Mouse (Mus musculus) spleen, adult 2 months (tissue): ENCODE results near the gene Taf15.

Experiments used
- CTCF ChIP-seq: fragments of 200-500 bp; IDR thresholded peaks from 2 replicates; pipeline ENCODE4 v1.5.1; 2011; ENCODE audit warnings: mild to moderate bottlenecking, inconsistent platforms; ENCODE audit not compliant: insufficient read depth, insufficient read length, insufficient replicate concordance; ENCODE audit errors: extremely low read depth
- POLR2A ChIP-seq: fragments of 200-500 bp; IDR thresholded peaks from 2 replicates; pipeline ENCODE4 v1.6.1; 2011; ENCODE audit warnings: low read depth, low read length, inconsistent platforms

DNA sequence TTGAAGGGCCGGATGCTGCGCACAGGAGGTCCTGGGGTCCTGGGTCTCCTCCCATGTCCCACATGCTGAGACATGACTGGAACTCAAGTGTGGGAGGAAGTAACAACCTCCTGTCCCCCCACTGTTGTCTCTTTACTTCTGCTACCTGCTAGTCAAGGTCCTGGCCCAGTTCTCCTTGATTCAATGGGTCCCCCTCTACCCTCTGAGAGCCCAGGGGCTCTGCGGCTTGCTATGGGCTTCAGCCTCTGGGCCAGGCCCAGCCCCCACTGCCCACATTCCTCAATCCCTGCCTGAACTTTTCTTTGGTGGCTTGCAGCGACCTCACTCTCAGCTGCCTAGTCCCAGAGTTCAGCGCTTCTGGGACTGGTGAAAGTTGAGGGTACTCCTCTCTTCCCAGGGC is 43.5 kb upstream of the Taf15 start, which contains the start of gene Gas2l2:
- no peak for TF ChIP-seq CTCF
- no peak for TF ChIP-seq POLR2A
